Mouse (Mus musculus): Measurements from ENCODE around the gene Vamp2.
"Not testable (repeated sequence)": the region's sequence is repeated elsewhere in the genome, so short reads cannot be mapped to it uniquely, and the experiment has no call there.

Gene Vamp2

DNA sequence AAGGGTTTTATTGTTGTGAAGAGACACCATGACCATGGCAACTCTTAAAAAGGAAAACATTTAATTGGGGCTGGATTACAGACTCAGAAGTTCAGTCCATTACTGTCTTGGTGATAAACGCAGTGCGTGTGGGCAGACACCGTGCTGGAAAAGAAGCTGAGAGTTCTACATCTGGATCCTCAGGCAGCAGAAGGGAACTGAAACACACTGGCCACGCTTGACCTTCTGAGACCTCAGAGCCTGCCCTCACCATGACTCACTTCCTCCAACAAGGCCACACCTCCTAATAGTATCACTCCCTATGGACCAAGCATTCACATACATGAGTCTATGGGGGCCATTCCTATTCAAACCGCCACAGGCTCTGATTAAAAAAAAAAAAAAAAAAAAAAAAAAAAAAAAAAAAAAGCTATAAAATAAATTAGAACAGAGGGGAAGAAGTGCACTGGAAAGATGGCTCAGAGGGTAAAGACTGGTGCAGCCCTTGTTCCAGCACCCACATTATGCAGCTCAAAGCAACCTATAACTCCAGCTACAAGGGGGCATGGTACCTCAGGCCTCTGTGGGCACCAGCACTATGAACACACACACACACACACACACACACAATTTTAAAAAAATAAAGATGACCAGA lies 9.4 kb upstream of the Vamp2 start:
- no peak for ATAC-seq (ENCODE audit: insufficient number of reproducible peaks, low FRiP score, low TSS enrichment)

DNA sequence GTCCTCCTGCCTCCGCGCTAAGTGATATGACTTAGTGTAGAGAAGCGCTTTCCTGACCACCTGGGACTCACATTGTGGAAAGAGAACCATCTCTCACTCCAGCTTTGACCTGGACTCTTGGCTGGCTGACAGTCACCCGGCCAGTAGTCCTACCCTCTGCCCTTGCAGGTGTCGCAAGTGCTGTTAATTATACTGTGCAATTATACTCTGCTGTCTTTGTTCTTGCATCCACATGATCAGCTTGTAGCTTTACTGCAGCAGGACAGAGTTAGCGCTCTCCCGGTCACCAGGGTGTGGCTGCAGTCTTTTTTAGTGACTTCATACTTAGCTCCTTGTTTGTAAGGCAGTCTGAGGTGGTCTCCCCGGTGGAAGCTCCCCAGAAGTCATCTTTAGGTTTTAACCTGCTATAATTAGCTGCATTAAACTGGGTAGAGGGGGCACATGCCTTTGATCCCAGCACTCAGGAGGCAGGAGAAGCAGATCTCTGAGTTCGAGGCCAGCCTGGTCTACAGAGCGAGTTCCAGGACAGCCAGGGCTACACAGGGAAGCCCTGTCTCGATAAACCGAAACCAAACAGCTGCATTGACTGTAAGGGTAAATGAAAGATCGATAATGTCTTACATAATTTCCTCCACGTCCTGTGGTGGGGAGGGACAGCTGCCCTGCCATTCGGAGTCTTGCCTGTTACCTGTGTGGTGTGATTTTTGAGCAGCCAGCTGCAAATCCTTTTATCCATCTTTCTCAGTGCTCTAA lies 8.0 kb upstream of the Vamp2 start:
- ATAC-seq (ENCODE audit: insufficient number of reproducible peaks, low FRiP score, low TSS enrichment), result no peak

- ATAC-seq (ENCODE audit: insufficient number of reproducible peaks, low FRiP score, low TSS enrichment), result no peak
Observed at GRCm38 (mm10) chr11:69080855-69081222, 7.5 kb upstream of the Vamp2 start.

GRCm38 (mm10) chr11:69081613-69082012 lies 6.7 kb upstream of the Vamp2 start:
- no peak for ATAC-seq (ENCODE audit: insufficient number of reproducible peaks, low FRiP score, low TSS enrichment)

- ATAC-seq (ENCODE audit: insufficient number of reproducible peaks, low FRiP score, low TSS enrichment), result no peak
Observed at GRCm38 (mm10) chr11:69085608-69086007, 2.7 kb upstream of the Vamp2 start.

GRCm38 (mm10) chr11:69086390-69086789 lies 1.9 kb upstream of the Vamp2 start:
- ATAC-seq (ENCODE audit: insufficient number of reproducible peaks, low FRiP score, low TSS enrichment), result no peak

DNA sequence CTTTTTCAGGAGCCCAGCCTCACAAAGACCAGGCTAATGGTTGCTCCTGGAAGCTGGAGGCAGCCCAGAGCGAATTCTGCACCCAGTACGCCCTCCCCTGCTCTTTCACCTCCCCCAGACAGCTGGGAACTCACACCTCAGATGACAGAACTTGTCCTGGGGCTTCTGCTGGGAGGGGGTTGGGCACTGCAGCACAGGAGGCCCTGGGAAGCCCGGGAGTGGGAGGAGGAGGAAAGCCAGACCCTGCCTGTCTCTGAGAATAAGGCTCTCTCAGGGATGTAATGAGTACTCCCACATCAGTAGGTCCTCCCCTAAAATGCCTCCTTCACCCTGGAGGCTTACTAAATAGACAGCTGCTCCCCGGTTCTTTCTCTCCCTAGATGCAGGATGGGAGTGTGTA lies 1.2 kb upstream of the Vamp2 start:
- no peak for ATAC-seq (ENCODE audit: insufficient number of reproducible peaks, low FRiP score, low TSS enrichment)

DNA sequence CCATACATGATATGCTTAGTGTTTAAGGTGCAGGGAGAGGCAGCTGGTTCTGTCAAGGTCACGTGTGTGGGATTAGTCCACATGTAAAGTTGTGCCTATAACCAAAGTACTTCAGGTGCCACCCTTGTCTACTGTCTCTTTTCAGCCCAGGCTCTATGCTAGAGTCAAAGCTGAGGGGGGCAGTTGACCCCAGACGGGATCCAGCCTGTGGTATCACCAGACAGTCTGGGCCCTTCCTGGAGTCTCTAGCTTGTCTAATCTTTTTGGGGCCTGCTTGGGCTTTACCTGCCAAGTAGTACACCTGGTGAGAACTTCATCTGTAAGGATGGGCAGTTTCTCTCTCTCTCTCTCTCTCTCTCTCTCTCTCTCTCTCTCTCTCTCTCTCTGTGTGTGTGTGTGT lies 693 bp upstream of the Vamp2 start:
- no peak for ATAC-seq (ENCODE audit: insufficient number of reproducible peaks, low FRiP score, low TSS enrichment)

GRCm38 (mm10) chr11:69088856-69089615 lies 746 bp downstream of the Vamp2 start:
- ATAC-seq (ENCODE audit: insufficient number of reproducible peaks, low FRiP score, low TSS enrichment), result peak; percentile 37; the same call in 1 of the 2 replicates

DNA sequence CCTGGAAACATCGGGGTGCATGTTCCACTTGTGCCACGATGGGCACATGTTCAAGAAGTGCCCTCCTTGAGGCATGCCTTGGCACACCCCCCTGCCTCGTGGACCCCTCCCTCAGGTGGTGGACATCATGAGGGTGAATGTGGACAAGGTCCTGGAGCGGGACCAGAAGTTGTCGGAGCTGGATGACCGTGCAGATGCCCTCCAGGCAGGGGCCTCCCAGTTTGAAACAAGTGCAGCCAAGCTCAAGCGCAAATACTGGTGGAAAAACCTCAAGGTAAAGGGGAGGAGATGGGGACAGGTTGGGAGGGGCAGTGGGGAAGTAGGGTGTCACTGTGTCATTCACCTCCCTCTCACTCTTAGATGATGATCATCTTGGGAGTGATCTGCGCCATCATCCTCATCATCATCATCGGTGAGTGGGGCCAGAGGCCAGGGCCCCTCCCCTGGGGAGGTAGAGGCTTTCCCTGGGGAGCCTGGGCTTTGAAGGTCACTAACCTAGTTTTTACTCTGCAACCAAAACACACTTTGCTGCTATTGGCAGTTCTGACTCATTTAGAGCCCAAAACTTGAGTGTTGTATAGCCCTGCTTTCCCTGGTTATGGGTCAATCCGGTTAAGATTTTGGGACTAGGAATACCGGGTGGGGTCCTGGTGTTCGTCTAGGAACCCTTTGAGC lies 1.5 kb downstream of the Vamp2 start:
- ATAC-seq (ENCODE audit: insufficient number of reproducible peaks, low FRiP score, low TSS enrichment), result no peak

- no peak for ATAC-seq (ENCODE audit: insufficient number of reproducible peaks, low FRiP score, low TSS enrichment)
Observed at GRCm38 (mm10) chr11:69090367-69090766, 2.1 kb downstream of the Vamp2 start.

DNA sequence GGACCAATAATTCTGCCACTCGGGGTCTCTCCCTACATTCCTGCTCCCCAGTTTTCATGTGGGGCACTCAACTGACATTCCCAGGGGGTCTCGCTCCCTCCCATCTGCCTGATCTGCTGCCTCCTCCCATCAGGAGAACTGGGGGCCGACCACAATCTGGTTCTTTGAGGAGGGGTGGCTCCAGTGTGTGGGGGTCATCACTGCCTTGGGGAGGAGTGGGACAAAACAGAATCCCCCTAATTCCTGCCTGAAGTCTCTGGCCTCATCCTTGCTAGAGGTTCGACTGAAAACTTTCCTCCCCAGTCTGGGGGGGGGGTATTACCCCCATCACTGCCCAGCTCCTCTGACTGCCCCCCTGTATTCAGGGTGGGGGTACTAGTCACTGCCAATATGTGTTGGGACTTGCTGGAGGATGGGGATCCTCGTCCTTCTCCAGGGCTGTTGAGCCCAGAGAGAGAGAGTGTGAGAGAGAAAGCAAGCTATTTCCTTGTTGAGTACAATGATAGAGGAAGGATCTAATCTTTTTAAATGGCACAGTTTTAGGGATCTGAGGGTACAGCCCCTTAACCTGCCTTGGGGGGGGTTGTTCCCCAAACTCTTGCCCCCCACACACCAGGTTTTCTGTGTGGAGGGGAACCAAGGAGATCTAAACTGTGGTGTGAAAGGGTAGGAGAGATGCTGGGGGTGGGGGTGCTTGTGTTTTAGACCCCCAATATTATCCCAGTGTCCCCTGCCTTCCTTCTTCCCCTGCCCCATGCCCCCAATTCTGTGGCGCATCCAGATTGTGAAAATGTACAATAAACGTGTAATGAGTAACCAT lies 3.5 kb downstream of the Vamp2 start:
- ATAC-seq (ENCODE audit: insufficient number of reproducible peaks, low FRiP score, low TSS enrichment), result no peak

DNA sequence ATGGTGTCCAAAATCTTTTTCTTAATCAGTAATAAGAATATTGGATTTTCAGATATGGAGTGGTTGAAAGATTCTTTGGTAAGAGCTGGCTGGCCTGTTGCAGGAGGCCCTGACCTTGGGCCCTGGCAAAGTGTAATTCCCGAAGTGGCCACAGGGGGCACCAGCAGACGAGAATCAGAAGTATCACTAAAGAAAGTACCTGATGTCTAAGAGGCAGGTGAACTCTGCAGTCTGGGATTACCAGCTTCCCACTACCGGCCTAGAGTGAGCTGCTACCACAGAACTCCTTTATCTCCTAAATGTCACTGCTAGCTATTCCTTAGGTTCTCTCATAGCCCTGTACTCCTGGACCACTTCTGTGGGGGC lies 4.1 kb downstream of the Vamp2 start:
- no peak for ATAC-seq (ENCODE audit: insufficient number of reproducible peaks, low FRiP score, low TSS enrichment)

DNA sequence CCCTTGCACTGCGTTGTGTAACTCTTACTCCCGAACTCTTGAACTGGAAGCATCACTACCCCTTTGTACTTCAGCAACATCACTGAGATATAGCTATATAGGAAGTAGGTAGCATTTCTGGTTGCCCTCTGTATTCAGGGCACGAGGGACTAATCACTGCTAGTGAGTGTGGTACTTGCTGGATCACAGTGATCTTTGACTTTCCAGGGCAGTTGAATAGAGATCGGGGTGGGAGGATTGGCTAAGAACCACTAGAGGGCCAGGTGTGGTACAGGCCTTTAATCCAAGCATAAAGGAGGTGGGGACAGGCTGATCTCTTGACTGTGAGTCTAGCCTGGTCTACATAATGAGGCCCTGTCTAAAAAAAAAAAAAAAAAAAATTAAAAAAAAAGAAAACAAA lies 4.6 kb downstream of the Vamp2 start:
- no peak for ATAC-seq (ENCODE audit: insufficient number of reproducible peaks, low FRiP score, low TSS enrichment)

- not testable (repeated sequence) for ATAC-seq (ENCODE audit: insufficient number of reproducible peaks, low FRiP score, low TSS enrichment)
Observed at GRCm38 (mm10) chr11:69093856-69094255, 5.6 kb downstream of the Vamp2 start.

DNA sequence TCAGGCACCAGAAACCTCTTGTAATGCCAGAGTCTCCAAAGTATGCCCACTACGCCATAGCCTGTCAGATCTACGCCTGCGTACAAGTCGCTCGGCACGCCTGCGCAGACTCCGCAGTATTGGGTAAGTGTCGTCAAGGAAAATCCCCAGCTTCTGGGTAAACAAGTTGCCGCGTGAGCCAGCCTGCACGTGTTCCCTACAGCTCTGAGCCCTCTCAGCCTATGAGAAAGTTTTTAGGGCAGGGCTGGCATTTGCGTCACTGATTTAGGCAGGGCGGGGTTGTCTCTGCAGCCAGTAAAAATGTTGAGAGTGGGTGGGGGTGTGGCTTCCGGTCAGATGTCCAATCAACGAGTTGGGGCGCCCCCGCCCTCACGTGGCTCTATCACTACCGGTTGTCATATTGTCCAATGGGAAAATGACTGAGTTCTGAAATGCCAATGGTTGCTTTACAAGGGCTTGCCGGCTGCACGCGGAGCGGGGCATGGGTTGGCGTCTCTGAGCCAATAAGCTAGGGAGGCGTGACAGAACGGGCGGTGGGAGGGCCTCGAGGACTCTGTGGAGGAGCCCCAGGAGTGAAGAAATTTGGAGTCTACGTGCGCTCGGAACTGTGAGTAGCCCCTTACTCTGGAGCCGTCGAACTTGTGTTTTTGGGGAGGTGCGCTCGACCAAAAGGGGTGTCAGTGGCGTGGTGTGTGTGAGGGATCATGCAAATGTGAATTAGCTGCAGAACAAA lies 6.6 kb downstream of the Vamp2 start, which contains the start of gene Per1:
Gene Per1 (plus strand): TSS at position 521 of the 733 bp plus-strand sequence.
- peak; percentile 73 for ATAC-seq (ENCODE audit: insufficient number of reproducible peaks, low FRiP score, low TSS enrichment)

DNA sequence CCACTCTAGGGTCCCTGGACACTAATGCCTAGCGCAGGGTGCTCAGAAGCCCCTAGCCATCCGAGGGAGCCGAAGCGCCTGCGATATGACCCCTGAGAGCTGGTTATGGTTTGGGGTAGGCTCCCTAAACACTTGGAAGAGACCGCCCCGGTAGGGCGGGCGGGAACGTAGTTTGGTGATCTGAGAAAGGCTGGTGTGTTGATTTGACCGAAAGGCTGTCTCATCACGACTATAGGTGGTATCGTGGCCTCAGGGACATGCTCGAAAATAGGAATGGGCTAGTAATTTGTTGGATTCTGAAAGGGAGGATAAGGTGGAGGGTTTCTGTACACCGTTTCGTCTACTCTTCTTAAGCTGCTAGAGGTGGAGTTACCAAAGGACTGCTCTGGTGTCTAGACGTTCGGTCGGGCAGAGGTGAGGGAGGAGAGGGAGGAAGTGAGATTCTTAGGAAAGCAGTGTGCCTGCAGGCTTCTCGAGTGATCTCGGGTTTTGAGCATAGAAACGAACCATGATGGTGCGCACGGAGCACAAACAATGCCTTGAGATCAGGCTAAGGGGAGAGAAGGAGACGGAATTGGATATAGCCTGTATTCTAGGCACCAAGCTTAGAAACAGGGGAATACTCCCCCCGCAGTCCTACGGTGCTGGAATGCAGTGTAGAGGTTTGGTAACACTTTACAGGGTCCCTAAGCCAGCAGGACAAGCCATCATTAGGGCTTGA lies 7.4 kb downstream of the Vamp2 start:
- ATAC-seq (ENCODE audit: insufficient number of reproducible peaks, low FRiP score, low TSS enrichment), result no peak

- ATAC-seq (ENCODE audit: insufficient number of reproducible peaks, low FRiP score, low TSS enrichment), result no peak
Observed at GRCm38 (mm10) chr11:69096360-69096986, 8.2 kb downstream of the Vamp2 start.
